Mouse (Mus musculus): ENCODE measurements around the gene Fbln5. TPM values are rescaled to one million over a fixed set of nuclear protein-coding genes. Genes with fewer than 3 reads are reported as not detected.

The Fbln5 gene
- polyA plus RNA-seq, 1 experiment from 2014 or later, result 66.9 TPM

GRCm38 (mm10) chr12:101851314-101851713 lies 32.5 kb upstream of the Fbln5 start:
- TF ChIP-seq CTCF (IDR thresholded peaks at IDR 0.05; ENCODE audit: low read depth), result no peak
- H3K27ac ChIP-seq (ENCODE audit: low read depth), result no peak overlapping the region
- WGBS, result 51% methylated on average over 9 of the region's 9 CpGs
- no peaks in the 10 kb centered on the region for H3K4me1 ChIP-seq (ENCODE audit: insufficient read depth)
- no peaks in the 10 kb centered on the region for H3K27me3 ChIP-seq (ENCODE audit: insufficient read depth, low read length)
- H3K9me3 ChIP-seq (ENCODE audit: low read depth, low read length), result no peaks in the 10 kb centered on the region
- peaks cover 11% of the 10 kb centered on the region; the same call in 1 of the 2 replicates for H3K36me3 ChIP-seq (ENCODE audit: insufficient read depth)
- H3K9ac ChIP-seq, result no peak overlapping the region
- H3K4me2 ChIP-seq, result no peak overlapping the region
- no peak for DNase-seq
- no peak for ATAC-seq (ENCODE audit: insufficient read depth)
- H3K4me3 ChIP-seq (ENCODE audit: low read depth, low read length), result no peak overlapping the region

GRCm38 (mm10) chr12:101836546-101837274 lies 17.9 kb upstream of the Fbln5 start:
- H3K4me1 ChIP-seq (ENCODE audit: insufficient read depth), result no peaks in the 10 kb centered on the region
- H3K27ac ChIP-seq (ENCODE audit: low read depth), result no peak overlapping the region
- TF ChIP-seq CTCF (IDR thresholded peaks at IDR 0.05; ENCODE audit: low read depth), result no peak
- H3K9ac ChIP-seq, result no peak overlapping the region
- WGBS, result 85% methylated on average over 10 of the region's 10 CpGs
- no peak for ATAC-seq (ENCODE audit: insufficient read depth)
- H3K27me3 ChIP-seq (ENCODE audit: insufficient read depth, low read length), result no peaks in the 10 kb centered on the region
- H3K4me3 ChIP-seq (ENCODE audit: low read depth, low read length), result no peak overlapping the region
- no peak overlapping the region for H3K4me2 ChIP-seq
- peaks cover 33% of the 10 kb centered on the region for H3K36me3 ChIP-seq (ENCODE audit: insufficient read depth)
- no peaks in the 10 kb centered on the region for H3K9me3 ChIP-seq (ENCODE audit: low read depth, low read length)
- DNase-seq, result no peak

GRCm38 (mm10) chr12:101834715-101835114 lies 15.9 kb upstream of the Fbln5 start:
- H3K9ac ChIP-seq, result no peak overlapping the region

GRCm38 (mm10) chr12:101833776-101834175 lies 14.9 kb upstream of the Fbln5 start:
- whole genome bisulfite sequencing, result 57% methylated on average over 8 of the region's 8 CpGs
- H3K9ac ChIP-seq, result no peak overlapping the region
- no peak for TF ChIP-seq CTCF (IDR thresholded peaks at IDR 0.05; ENCODE audit: low read depth)
- no peak overlapping the region for H3K27ac ChIP-seq (ENCODE audit: low read depth)
- H3K9me3 ChIP-seq (ENCODE audit: low read depth, low read length), result no peaks in the 10 kb centered on the region
- DNase-seq (peak; percentile 23), ATAC-seq (ENCODE audit: insufficient read depth) (no peak)
- no peak overlapping the region for H3K4me2 ChIP-seq
- H3K36me3 ChIP-seq (ENCODE audit: insufficient read depth), result peaks cover 33% of the 10 kb centered on the region
- no peaks in the 10 kb centered on the region for H3K27me3 ChIP-seq (ENCODE audit: insufficient read depth, low read length)
- no peak overlapping the region for H3K4me3 ChIP-seq (ENCODE audit: low read depth, low read length)
- no peaks in the 10 kb centered on the region for H3K4me1 ChIP-seq (ENCODE audit: insufficient read depth)

More at GRCm38 (mm10) chr12:101834715-101835114, 15.9 kb upstream of the Fbln5 start:
- no peak overlapping the region for H3K27ac ChIP-seq (ENCODE audit: low read depth)
- no peaks in the 10 kb centered on the region for H3K4me1 ChIP-seq (ENCODE audit: insufficient read depth)
- no peaks in the 10 kb centered on the region for H3K27me3 ChIP-seq (ENCODE audit: insufficient read depth, low read length)
- ATAC-seq (ENCODE audit: insufficient read depth) (no peak; the same call in 1 of the 2 replicates), DNase-seq (peak; percentile 66)
- no peak overlapping the region for H3K4me3 ChIP-seq (ENCODE audit: low read depth, low read length)
- TF ChIP-seq CTCF (IDR thresholded peaks at IDR 0.05; ENCODE audit: low read depth), result no peak
- H3K4me2 ChIP-seq, result no peak overlapping the region
- 61% methylated on average over 4 of the region's 4 CpGs for WGBS
- H3K36me3 ChIP-seq (ENCODE audit: insufficient read depth), result peaks cover 33% of the 10 kb centered on the region
- no peaks in the 10 kb centered on the region for H3K9me3 ChIP-seq (ENCODE audit: low read depth, low read length)

GRCm38 (mm10) chr12:101833115-101833506 lies 14.3 kb upstream of the Fbln5 start:
- H3K4me2 ChIP-seq, result no peak overlapping the region
- no peak overlapping the region for H3K9ac ChIP-seq
- WGBS, result 72% methylated on average over 6 of the region's 6 CpGs
- TF ChIP-seq CTCF (IDR thresholded peaks at IDR 0.05; ENCODE audit: low read depth), result no peak
- no peak overlapping the region for H3K27ac ChIP-seq (ENCODE audit: low read depth)
- DNase-seq (no peak), ATAC-seq (ENCODE audit: insufficient read depth) (peak; percentile 21; the same call in 1 of the 2 replicates)
- no peaks in the 10 kb centered on the region for H3K4me1 ChIP-seq (ENCODE audit: insufficient read depth)
- H3K36me3 ChIP-seq (ENCODE audit: insufficient read depth), result peaks cover 29% of the 10 kb centered on the region
- H3K27me3 ChIP-seq (ENCODE audit: insufficient read depth, low read length), result no peaks in the 10 kb centered on the region
- no peaks in the 10 kb centered on the region for H3K9me3 ChIP-seq (ENCODE audit: low read depth, low read length)
- no peak overlapping the region for H3K4me3 ChIP-seq (ENCODE audit: low read depth, low read length)

- H3K9me3 ChIP-seq (ENCODE audit: low read depth, low read length), result no peaks in the 10 kb centered on the region
- ATAC-seq (ENCODE audit: insufficient read depth) (peak; percentile 56), DNase-seq (peak; percentile 58)
- WGBS, result 44% methylated on average over 7 of the region's 7 CpGs
- H3K4me3 ChIP-seq (ENCODE audit: low read depth, low read length), result no peak overlapping the region
- no peak overlapping the region for H3K27ac ChIP-seq (ENCODE audit: low read depth)
- H3K4me1 ChIP-seq (ENCODE audit: insufficient read depth), result no peaks in the 10 kb centered on the region
- no peaks in the 10 kb centered on the region for H3K27me3 ChIP-seq (ENCODE audit: insufficient read depth, low read length)
- no peak overlapping the region for H3K9ac ChIP-seq
- no peak for TF ChIP-seq CTCF (IDR thresholded peaks at IDR 0.05; ENCODE audit: low read depth)
- H3K36me3 ChIP-seq (ENCODE audit: insufficient read depth), result peaks cover 22% of the 10 kb centered on the region
- H3K4me2 ChIP-seq, result no peak overlapping the region
Observed at GRCm38 (mm10) chr12:101832179-101833114, 13.6 kb upstream of the Fbln5 start.

- no peaks in the 10 kb centered on the region for H3K4me1 ChIP-seq (ENCODE audit: insufficient read depth)
- peak overlapping the region; percentile 7; the same call in 1 of the 2 replicates for H3K27ac ChIP-seq (ENCODE audit: low read depth)
- ATAC-seq (ENCODE audit: insufficient read depth) (0 out of 2 replicates have a peak, but pooled peaks have one; percentile 26), DNase-seq (no peak)
- H3K27me3 ChIP-seq (ENCODE audit: insufficient read depth, low read length), result no peaks in the 10 kb centered on the region
- 61% methylated on average over 4 of the region's 4 CpGs for WGBS
- H3K9me3 ChIP-seq (ENCODE audit: low read depth, low read length), result no peaks in the 10 kb centered on the region
- H3K9ac ChIP-seq, result no peak overlapping the region
- no peak overlapping the region for H3K4me3 ChIP-seq (ENCODE audit: low read depth, low read length)
- TF ChIP-seq CTCF (IDR thresholded peaks at IDR 0.05; ENCODE audit: low read depth), result no peak
- H3K36me3 ChIP-seq (ENCODE audit: insufficient read depth), result peaks cover 12% of the 10 kb centered on the region; the same call in 1 of the 2 replicates
- no peak overlapping the region for H3K4me2 ChIP-seq
Observed at GRCm38 (mm10) chr12:101831221-101831620, 12.4 kb upstream of the Fbln5 start.

Measured in lung, embryonic 14.5 days (tissue).